Mouse (Mus musculus): ENCODE measurements around the gene Gdpd1.
"Not testable (repeated sequence)": the region's sequence is repeated elsewhere in the genome, so short reads cannot be mapped to it uniquely, and the experiment has no call there.

The Gdpd1 gene

GRCm38 (mm10) chr11:87073866-87074440 lies at the start of gene Gdpd1:
TSS of gene Gdpd1 (minus strand) at chr11:87074062.
- peak; percentile 87 to 88 for DNase-seq (ENCODE audit: low spot score in 2 of 2)

DNA sequence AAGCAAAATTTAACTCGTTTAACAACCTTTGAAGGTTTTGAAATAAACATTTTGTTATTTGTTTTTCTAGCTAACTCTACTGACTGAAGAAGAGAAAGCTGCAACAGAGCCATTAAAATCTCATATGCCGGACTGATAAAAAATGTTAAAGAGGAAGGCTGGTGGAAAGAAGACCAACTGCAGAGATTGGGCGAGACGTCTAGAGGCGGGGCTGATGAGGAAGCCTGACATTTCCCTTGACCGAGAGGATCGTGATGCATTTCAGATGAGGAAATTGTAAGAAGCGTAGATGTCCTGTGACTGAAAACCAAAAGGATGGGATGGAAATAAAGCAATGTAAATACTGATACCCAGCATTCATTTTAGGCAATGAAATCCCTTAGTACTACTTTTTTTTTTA lies 48.0 kb upstream of the Gdpd1 start:
- DNase-seq (ENCODE audit: low spot score in 2 of 2), result no peak

DNA sequence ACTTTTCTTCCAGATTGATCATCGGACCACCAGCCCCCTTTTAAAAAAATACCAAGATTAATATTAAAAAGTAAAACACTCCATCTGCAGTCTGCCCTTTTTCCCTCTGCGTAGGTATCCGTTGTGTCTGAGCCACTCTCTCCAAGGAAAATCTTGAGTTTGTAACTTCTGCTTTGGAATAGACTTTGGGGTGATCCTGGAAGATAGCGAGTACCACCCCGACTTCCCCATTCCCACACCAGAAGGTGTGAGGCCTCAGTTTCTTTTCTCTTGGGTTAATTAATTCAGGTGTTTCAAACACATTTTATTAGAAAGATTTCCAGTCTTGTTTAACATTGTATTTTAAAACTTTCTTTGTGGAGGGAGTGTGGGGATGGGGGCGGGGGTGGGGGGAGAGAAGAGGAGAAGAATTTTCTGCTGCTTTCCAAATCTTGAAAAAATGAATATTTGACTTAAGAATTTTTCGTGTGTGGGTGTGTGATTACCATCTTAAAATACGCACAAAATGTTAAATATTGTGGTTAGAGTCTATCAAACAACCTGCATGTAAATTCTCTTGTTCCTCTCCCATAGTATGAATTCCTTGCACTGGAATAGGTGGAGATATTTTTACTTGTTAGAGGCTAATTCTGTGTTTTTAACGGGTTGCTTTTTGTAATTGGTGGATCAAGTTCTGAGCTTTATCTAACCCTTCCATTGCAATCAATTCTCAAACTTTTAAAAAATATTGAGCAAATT lies 36.5 kb upstream of the Gdpd1 start:
- DNase-seq (ENCODE audit: low spot score in 2 of 2), result no peak

DNA sequence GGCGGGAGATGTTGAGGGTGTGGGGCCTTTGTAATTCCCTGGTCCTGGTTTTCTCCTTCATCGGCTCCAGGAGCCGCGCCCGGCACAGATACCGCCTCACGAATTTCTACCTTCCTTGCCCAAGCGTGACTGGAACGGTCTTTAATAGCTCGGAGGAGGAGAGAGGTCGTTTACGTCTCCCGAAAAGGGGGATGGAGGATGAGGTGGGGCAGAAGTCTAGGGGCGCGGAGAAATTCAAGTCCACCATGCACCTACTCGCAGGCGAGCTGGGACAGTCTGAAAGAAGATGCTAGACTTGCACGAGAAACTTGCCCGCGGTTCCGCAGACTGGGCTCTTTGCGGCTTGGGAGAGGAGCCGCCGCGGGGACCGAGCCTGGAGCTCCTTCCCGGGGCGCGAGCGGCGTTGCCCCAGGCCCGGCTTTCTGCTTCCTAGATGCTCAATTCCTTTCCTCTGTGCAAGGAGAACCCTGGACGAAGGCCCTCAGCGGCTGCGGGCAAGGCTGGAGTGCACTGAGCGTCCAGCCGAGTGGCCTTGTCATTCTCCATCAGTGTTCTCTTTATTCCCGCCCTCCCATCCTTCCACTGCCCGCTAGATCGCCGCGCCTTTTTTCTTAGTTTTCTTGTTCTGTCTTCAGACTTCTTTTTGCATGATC lies 35.8 kb upstream of the Gdpd1 start:
- no peak for DNase-seq (ENCODE audit: low spot score in 2 of 2)

GRCm38 (mm10) chr11:87108755-87109518 lies 35.1 kb upstream of the Gdpd1 start, which contains the start of gene Ska2:
TSS of gene Ska2 (plus strand) at chr11:87109234.
- DNase-seq (ENCODE audit: low spot score in 2 of 2), result peak; percentile 99 to 100

DNA sequence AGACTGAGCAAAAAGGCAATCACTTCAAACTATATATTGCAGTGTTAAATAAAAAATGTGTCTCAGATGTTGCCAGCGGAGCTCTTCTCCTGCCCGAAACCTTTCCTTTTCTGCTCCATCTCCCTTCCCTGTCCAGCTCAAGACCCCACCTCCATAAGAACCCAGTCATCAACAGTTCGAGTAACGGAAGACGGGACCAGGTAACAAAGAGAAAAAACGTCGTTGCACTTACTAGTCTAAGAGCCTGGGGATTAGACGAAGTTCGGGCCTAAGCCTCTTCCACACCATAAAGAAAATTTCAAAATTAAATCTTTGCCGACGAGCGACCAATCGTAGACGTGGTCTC lies 34.5 kb upstream of the Gdpd1 start, which contains the start of gene Prr11:
Gene Prr11 (minus strand): TSS at position 300 of the 346 bp plus-strand sequence.
- no peak for DNase-seq (ENCODE audit: low spot score in 2 of 2)

DNA sequence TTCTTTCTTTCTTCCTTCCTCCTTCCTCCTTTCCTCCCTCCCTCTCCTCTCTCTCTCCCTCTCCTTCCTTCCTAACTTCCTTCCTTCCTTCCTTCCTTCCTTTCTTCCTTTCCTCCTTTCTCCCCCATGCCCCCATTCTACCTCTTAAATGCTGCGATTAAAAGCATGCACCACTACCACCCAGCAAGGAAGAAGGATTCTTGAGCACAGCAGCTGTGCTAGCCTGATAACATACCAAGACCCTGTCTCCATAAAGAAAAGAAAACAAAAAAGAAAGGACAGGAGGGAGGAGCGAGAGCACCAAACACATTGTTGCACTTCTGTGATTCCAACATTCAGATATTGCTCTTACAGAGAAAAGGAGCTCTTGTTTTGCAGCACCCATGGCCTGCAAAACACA lies 13.3 kb upstream of the Gdpd1 start:
- DNase-seq (ENCODE audit: low spot score in 2 of 2), result no peak

DNA sequence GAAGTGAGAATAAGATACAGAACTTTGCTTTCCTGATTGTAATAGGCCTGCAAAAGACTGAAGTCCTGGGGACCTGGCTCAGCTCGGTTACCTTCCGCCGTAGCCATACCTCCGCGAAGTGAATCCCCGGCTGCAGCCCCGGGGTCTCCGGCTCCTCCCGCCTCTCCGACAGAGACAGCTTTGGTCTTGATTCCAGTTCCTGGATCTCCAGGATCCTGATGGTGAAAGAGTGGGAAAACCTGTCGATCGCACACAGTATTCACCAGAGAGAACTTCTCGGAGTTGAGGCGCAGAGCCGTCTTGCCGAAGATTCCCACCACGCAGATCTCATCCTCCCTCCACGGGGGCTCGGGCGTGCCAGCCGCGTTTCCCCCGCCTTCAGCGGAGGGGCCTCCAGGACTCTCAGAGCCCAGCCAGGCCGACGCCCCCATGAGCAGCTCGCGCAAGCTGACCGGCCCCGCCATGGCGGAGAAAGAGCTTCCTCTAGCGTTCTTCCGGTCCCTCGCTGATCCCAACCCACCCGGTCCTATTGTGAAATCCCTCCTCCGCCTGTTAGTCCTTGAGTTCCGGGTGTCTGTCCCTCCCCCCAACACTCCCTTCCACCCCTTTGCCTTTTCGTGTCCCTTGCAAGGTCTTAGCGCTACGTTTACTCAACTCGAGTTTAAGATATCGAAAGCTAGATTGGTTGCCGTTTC lies 12.6 kb upstream of the Gdpd1 start, which contains the start of gene Smg8:
Gene Smg8 (minus strand): TSS at position 485 of the 695 bp plus-strand sequence.
- peak; percentile 84 to 85 for DNase-seq (ENCODE audit: low spot score in 2 of 2)

DNA sequence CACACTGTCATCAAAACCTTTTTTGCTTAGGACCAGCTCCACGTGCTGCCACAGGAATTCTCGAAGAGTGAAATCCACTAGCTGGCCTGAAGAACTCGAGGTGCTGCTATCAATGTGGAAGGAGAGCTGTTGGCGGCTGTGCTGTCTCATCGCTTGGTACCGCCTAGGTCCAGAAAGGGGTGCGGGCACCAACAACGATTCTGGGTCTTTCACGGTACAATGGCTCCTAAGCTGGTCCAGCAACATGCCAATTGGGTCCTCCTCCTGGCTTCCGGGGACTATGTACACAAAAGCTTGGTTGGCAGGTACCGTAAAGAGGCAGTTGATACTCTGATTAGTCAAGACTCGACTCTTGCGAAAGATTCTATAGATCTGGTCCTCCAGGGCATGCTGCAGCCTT lies 11.6 kb upstream of the Gdpd1 start:
- no peak for DNase-seq (ENCODE audit: low spot score in 2 of 2)

DNA sequence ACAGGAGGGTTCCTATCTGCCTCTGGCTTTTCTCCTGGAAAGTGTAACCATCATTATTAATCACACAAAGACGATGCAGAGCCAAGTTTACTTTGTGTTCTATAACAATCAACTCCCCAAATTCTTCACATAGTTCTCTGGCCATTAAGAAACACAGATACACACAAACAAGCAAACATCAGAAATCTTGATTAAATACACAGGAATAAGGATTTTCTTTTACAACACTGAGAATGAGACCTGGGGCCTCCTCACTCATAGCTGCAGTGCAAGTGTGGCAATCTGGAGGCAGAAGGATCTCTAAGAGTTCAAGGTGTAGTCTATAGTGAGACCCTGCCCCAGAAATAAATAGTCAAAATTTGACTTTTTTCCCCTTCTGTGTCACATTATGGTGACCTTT lies 9.8 kb upstream of the Gdpd1 start:
- DNase-seq (ENCODE audit: low spot score in 2 of 2), result no peak

DNA sequence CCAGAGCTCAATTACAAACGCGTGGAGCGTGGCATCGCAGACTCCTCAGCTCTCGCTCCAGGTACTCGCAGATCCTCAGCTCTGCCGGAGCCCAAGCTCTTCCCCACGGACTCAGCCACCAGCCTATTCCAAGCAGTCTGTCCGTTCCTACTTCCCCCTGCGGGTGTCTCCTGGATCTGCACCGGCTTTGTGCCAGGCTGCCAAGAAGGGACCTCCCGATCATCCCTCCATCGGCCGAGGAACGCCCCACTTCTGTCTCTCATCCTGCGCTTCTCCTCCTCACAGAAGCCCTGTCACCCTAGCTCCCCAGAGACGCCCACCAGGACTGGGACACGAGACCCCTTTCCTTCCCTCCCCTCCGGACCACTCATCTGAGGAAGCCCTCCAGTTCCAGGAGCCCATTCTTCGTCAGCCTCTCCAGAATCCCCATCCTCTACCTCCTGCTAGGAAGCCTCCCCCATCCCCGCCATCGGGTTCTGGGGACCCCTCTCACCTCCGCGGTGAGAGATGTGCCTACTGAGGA lies 458 bp downstream of the Gdpd1 start:
- peak; percentile 50 to 64 for DNase-seq (ENCODE audit: low spot score in 2 of 2)

GRCm38 (mm10) chr11:87062087-87062486 lies 11.8 kb downstream of the Gdpd1 start:
- DNase-seq (ENCODE audit: low spot score in 2 of 2), result no peak

DNA sequence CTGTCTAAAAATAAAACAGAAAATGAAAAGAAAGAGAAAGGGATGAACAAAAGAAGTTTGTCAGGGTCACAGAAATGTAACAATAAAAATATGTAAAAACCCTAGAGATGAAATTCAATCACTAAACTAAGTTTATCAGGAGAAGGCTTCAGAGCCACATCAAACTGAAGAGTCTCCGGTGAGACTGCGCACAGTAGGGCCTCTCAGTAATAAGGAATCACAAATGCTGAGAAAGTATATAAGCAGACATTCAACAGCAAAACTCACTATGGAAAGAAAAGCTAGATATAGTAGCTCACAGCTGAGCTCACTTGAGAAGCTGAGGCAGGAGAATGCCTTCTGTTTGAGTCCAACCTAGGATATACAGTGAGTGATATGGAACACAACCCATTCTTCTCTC lies 13.5 kb downstream of the Gdpd1 start:
- no peak for DNase-seq (ENCODE audit: low spot score in 2 of 2)

GRCm38 (mm10) chr11:87056286-87056685 lies 17.6 kb downstream of the Gdpd1 start:
- DNase-seq (ENCODE audit: low spot score in 2 of 2), result no peak

GRCm38 (mm10) chr11:87048900-87049299 lies 25.0 kb downstream of the Gdpd1 start:
- not testable (repeated sequence) for DNase-seq (ENCODE audit: low spot score in 2 of 2)

DNA sequence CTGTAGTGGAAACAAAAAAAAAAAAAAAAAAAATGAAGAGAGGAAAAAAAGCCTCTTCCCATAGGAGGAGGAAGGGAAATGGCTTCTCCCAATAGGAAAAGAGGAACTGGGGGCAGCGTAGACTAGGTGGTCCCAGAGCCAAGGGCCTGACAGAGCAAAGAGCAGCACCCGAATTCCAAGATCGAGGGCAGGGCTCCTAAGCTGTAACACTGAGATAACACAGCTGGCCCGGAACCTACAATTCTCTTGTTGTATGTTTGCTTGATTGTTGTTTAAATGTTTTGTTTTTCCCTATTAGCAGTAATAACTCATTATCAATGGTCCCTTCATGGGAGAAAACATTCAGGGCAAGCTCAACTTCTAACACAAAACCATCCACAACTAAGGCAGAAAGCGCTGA lies 26.9 kb downstream of the Gdpd1 start:
- no peak for DNase-seq (ENCODE audit: low spot score in 2 of 2)

DNA sequence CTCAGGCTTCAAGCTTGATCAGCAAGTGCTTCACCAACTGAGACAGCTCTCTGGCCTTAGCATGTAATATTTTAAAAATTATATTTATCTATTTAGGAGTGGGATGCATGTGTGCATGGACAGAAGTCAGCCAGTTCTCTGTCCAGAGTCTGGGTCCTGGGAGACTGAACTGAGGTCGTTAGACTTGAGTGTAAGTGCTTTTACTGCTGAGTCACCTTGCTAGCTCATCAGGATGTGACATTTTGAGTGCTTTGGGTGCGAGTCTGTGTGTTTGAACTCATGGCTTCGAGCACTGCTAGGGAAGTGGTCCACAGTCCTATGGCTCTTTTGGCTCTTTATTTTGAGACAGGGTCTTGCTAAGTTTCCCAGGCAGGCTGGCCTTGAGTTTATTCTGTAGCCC lies 30.8 kb downstream of the Gdpd1 start:
- no peak for DNase-seq (ENCODE audit: low spot score in 2 of 2)

DNA sequence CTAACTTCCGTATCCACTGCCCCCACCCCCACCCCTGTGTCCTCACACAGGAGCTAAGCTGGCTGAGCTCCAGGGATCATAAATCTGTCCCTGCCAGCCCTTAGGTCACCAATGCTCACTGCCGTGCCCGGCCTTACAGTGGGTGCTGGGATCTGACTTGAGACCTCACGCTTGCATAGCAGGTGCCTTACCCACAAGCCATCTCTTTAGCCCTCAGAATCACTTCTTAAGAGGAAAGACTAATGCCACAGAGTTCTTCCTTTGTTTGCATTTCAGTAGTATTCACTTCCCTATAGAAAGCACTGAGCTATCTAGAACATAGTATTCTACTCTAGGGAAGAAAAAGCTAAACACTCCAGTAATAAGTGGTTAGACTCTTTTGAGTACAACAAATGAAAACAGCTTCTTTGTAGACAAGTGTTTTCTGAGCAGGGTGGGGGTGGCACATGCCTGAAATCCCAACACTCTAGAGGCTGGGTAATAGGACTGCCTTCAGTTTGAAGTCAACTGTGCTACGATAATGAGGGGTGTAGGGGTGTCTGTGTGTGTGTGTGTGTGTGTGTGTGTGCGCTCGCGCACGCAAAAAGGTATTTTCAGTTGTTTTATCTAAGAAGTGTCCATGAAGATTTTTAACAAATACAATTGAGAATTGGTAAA lies 34.4 kb downstream of the Gdpd1 start:
- no peak for DNase-seq (ENCODE audit: low spot score in 2 of 2)

GRCm38 (mm10) chr11:87036180-87036579 lies 37.7 kb downstream of the Gdpd1 start:
- DNase-seq (ENCODE audit: low spot score in 2 of 2), result no peak

- no peak for DNase-seq (ENCODE audit: low spot score in 2 of 2)
Measured at GRCm38 (mm10) chr11:87028212-87028611, 45.6 kb downstream of the Gdpd1 start.
